In the genomic region with DNA sequence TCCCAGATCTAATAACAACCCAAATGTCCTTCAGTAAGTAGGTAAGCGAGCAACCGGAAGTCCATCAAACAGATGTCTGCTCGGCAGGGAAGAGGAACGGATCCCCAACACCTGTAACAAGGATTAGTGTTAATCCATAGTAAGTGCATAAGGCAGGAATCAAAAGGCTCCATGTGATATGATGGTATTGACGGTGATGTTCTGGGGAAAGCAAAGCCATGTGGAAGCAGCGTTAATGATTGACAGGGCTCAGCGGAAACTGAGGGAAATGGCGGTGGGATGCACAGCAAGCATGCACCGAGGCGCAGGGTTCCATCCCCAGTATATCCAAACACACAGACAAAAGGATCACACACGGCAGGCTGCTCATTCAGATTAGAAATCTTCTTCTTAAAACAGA, we compare ENCODE assay signal across 22 mouse cellular contexts. TPM values are rescaled to one million over a fixed set of nuclear protein-coding genes. Genes with fewer than 3 reads are reported as not detected.
A peak's percentile ranks its signal among the peaks of the same experiment; 100 is the strongest.
DNase-seq lines count a peak whose midpoint lies in the region; ATAC-seq and TF ChIP-seq lines count a peak whose summit lies in the region.
"Had no signal": no experiment of that assay in that cellular context is flagged by ENCODE, and none has a peak within 500 bp of the region (broad histone marks: within the 10 kb centered on the region; RNA-seq: fewer than 3 reads in every experiment).

No protein-coding gene starts in this region.

- H3K79me2 ChIP-seq in liver, adult 2 months (ENCODE audit: control insufficient read depth, insufficient read depth, low read length), result peaks cover 26% of the 10 kb centered on the region

- H3K4me2 ChIP-seq in intestine, embryonic 14.5 days (ENCODE audit: low read length), result peak overlapping the region; percentile 26

- WGBS in liver, adult 2 months, result 32% methylated on average over 11 of the region's 11 CpGs
- WGBS in intestine, embryonic 14.5 days, result 64% methylated on average over 11 of the region's 11 CpGs

- H3K9ac ChIP-seq in liver, adult 2 months (ENCODE audit: low read depth, low read length), result no peak overlapping the region
- no peak overlapping the region for H3K9ac ChIP-seq in intestine, embryonic 14.5 days (ENCODE audit: low read length)

- H3K27me3 ChIP-seq in liver, adult 2 months (ENCODE audit: control insufficient read depth, insufficient read depth, low read length), result no peaks in the 10 kb centered on the region
- H3K27me3 ChIP-seq in intestine, embryonic 14.5 days (replicated peaks; ENCODE audit: control insufficient read depth, insufficient read depth, low read length), result no peaks in the 10 kb centered on the region
- H3K27me3 ChIP-seq: megakaryocyte, embryonic 14.5 days; Patski had no signal

- H3K4me3 ChIP-seq in gastrocnemius, adult 2 months, result peak overlapping the region; percentile 21; the same call in 1 of the 2 replicates
- H3K4me3 ChIP-seq in liver, adult 2 months (ENCODE audit: insufficient read depth, low read depth, low read length), result no peak overlapping the region
- H3K4me3 ChIP-seq in intestine, embryonic 14.5 days (ENCODE audit: low read depth, low read length), result no peak overlapping the region
- H3K4me3 ChIP-seq: megakaryocyte, embryonic 14.5 days had no signal

- no peak for TF ChIP-seq CTCF in gastrocnemius, adult 2 months (IDR thresholded peaks at IDR 0.05)
- no peak for TF ChIP-seq CTCF in liver, adult 2 months (IDR thresholded peaks at IDR 0.05; ENCODE audit: low read depth, low read length)

- no peak for TF ChIP-seq POLR2A in liver, adult 2 months (IDR thresholded peaks at IDR 0.05; ENCODE audit: extremely low read depth, insufficient read depth, low read length)

- DNase-seq in gastrocnemius, adult 2 months, result no peak
- no peak for DNase-seq in gastrocnemius, postnatal 4 days (ENCODE audit: low spot score in 2 of 2)
- DNase-seq in liver, adult 2 months (ENCODE audit: extremely low read depth, low read depth, low spot score), result peak; percentile 66
- no peak for DNase-seq in liver
- DNase-seq in intestine, embryonic 14.5 days (ENCODE audit: low spot score), result no peak
- peak; percentile 39 to 65 for DNase-seq in kidney, postnatal 25 days
- DNase-seq in frontal cortex, postnatal 36 days (ENCODE audit: low spot score in 2 of 2), result no peak
- no peak for DNase-seq in embryo, embryonic 10.5 days (ENCODE audit: low spot score)
- DNase-seq: layer of hippocampus, adult 9-11 months had no signal

- ATAC-seq in intestine, embryonic 14.5 days (replicated peaks; ENCODE audit: low FRiP score, low TSS enrichment, low read depth), result no peak

- H3K27ac ChIP-seq in gastrocnemius, adult 2 months, result peak overlapping the region; percentile 41; the same call in 1 of the 2 replicates
- peak overlapping the region; percentile 86 for H3K27ac ChIP-seq in liver, adult 2 months (replicated peaks; ENCODE audit: insufficient read depth, low read depth, low read length)
- H3K27ac ChIP-seq in intestine, embryonic 14.5 days (ENCODE audit: low read depth), result peak overlapping the region; percentile 78

- intact Hi-C loops in gastrocnemius, adult 2 months (cut with DNase I), result no loop called here

- H3K4me1 ChIP-seq in liver, adult 2 months (ENCODE audit: control insufficient read depth, insufficient read depth, low read length), result peaks cover 25% of the 10 kb centered on the region
- H3K4me1 ChIP-seq in intestine, embryonic 14.5 days (replicated peaks; ENCODE audit: control insufficient read depth, insufficient read depth, low read length), result peaks cover 29% of the 10 kb centered on the region

- H3K9me3 ChIP-seq in intestine, embryonic 14.5 days (ENCODE audit: control insufficient read depth, low read length), result no peaks in the 10 kb centered on the region
- H3K9me3 ChIP-seq: megakaryocyte, embryonic 14.5 days had no signal

- no peaks in the 10 kb centered on the region for H3K36me3 ChIP-seq in liver, adult 2 months (ENCODE audit: control insufficient read depth, insufficient read depth, low read length)
- H3K36me3 ChIP-seq in intestine, embryonic 14.5 days (ENCODE audit: control insufficient read depth, insufficient read depth, low read length), result no peaks in the 10 kb centered on the region

RNA-seq across cellular contexts. Expression of gene Cmtm4, which starts 21.3 kb away (rescaled TPM):
- 1 to 10 TPM; 3.9 to 5.7 TPM for total RNA-seq in gastrocnemius, adult 2 months (2021)
- total RNA-seq in gastrocnemius, postnatal 4 days (2021), result 10 to 100 TPM in 1 of 2 experiments, 1 to 10 TPM in 1; 9.9 to 10.5 TPM
- total RNA-seq in liver, adult 2 months (2014; rRNA removed), result 9.8 and 15.2 TPM in 2 replicates
- polyA plus RNA-seq in liver, adult 2 months (2012; rRNA removed), result 10.0 and 12.7 TPM in 2 replicates
- polyA plus RNA-seq in intestine, embryonic 14.5 days (2014; fragmentation: Nextera tagmentation; extraction: Ambion mirVana), result 7.0 and 7.5 TPM in 2 replicates

RNA-seq across cellular contexts. Expression of gene Cmtm3, which starts 35.1 kb away (rescaled TPM):
- total RNA-seq in gastrocnemius, adult 2 months (2021), result 1 to 10 TPM; 3.5 to 8.5 TPM
- 10 to 100 TPM; 70.2 to 71.1 TPM for total RNA-seq in gastrocnemius, postnatal 4 days (2021)
- total RNA-seq in liver, adult 2 months (2014; rRNA removed), result 6.3 and 8.1 TPM in 2 replicates
- 12.1 and 24.6 TPM in 2 replicates for polyA plus RNA-seq in liver, adult 2 months (2012; rRNA removed)
- polyA plus RNA-seq in intestine, embryonic 14.5 days (2014; fragmentation: Nextera tagmentation; extraction: Ambion mirVana), result 155 and 171 TPM in 2 replicates

RNA-seq across cellular contexts. Expression of gene Cmtm2b, which starts 52.2 kb away (rescaled TPM):
- total RNA-seq in gastrocnemius, adult 2 months (2021), result not detected
- not detected for total RNA-seq in gastrocnemius, postnatal 4 days (2021)
- not detected in 2 replicates for total RNA-seq in liver, adult 2 months (2014; rRNA removed)
- not detected in 2 replicates for polyA plus RNA-seq in liver, adult 2 months (2012; rRNA removed)
- not detected in 2 replicates for polyA plus RNA-seq in intestine, embryonic 14.5 days (2014; fragmentation: Nextera tagmentation; extraction: Ambion mirVana)
- total RNA-seq: adrenal gland, postnatal 4 days; hematopoietic stem cell, adult 5-6 weeks; left cerebral cortex, postnatal 10 days had no signal
- polyA plus RNA-seq: embryonic facial prominence, embryonic 11.5 days; frontal cortex, adult 2 months; limb, embryonic 14.5 days; lung, postnatal 0 days; neural tube, embryonic 14.5 days; Patski; urinary bladder, adult 2 months had no signal

RNA-seq across cellular contexts. Expression of gene Gm11020, which starts 52.9 kb away (rescaled TPM):
- not detected for total RNA-seq in gastrocnemius, adult 2 months (2021)
- total RNA-seq in gastrocnemius, postnatal 4 days (2021), result not detected
- total RNA-seq in liver, adult 2 months (2014; rRNA removed), result not detected in 2 replicates
- polyA plus RNA-seq in liver, adult 2 months (2012; rRNA removed), result not detected in 2 replicates
- polyA plus RNA-seq in intestine, embryonic 14.5 days (2014; fragmentation: Nextera tagmentation; extraction: Ambion mirVana), result not detected in 2 replicates
- total RNA-seq: adrenal gland, postnatal 4 days; hematopoietic stem cell, adult 5-6 weeks; left cerebral cortex, postnatal 10 days had no signal
- polyA plus RNA-seq: embryonic facial prominence, embryonic 11.5 days; frontal cortex, adult 2 months; gonadal fat pad, adult 2 months; limb, embryonic 14.5 days; lung, postnatal 0 days; neural tube, embryonic 14.5 days; Patski; testis, adult 2 months; urinary bladder, adult 2 months had no signal

Comparison
In these comparisons a context has a peak if more than half of its experiments do, and no peak if none do; other contexts are left out.
1. DNase-seq: peak in liver, adult 2 months (single experiment) and kidney, postnatal 25 days (2 of 2); none in gastrocnemius, adult 2 months (single experiment), gastrocnemius, postnatal 4 days (0 of 2), liver (single experiment), intestine, embryonic 14.5 days (single experiment), frontal cortex, postnatal 36 days (0 of 2) and embryo, embryonic 10.5 days (single experiment).
2. Peak in every context shown above with its lines, with median percentiles within 50 percentile points of each other: H3K27ac ChIP-seq.